Mouse (Mus musculus) retina, embryonic 14.5 days (tissue): ENCODE data around the gene Chrm3.
A peak's percentile ranks its signal among the peaks of the same experiment; 100 is the strongest.
"Not testable (repeated sequence)": the region's sequence is repeated elsewhere in the genome, so short reads cannot be mapped to it uniquely, and the experiment has no call there.

Experiments used
- DNase-seq: peaks from one replicate; pipeline ENCODE4 v3.0.0-alpha.2; 2015; ENCODE audit warnings: low spot score

Gene Chrm3

DNA sequence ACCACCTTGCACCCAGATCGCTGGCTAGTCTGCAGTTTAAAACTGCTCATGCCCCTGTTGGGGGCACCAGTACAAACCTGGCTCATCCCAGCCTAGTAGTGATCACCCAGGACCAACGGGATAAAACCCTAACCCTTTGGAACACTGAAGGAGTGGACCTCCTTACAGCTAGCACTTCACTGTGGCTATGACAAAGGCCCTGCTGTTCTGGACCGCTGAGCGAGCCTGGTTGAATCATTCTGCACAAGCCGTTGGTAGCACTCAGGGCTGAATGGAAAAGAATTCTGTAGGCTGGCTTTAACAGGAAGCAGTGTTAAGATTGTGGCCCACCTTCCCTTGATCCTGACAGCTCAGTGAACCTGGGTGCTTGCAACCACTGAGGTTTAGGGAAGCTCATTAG lies 470.2 kb downstream of the Chrm3 start:
- no peak for DNase-seq

GRCm38 (mm10) chr13:9889954-9890353 lies 470.7 kb downstream of the Chrm3 start:
- DNase-seq, result no peak

GRCm38 (mm10) chr13:9888284-9888683 lies 472.4 kb downstream of the Chrm3 start:
- DNase-seq, result no peak

- DNase-seq, result no peak
Observed at GRCm38 (mm10) chr13:9887261-9887660, 473.4 kb downstream of the Chrm3 start.

DNA sequence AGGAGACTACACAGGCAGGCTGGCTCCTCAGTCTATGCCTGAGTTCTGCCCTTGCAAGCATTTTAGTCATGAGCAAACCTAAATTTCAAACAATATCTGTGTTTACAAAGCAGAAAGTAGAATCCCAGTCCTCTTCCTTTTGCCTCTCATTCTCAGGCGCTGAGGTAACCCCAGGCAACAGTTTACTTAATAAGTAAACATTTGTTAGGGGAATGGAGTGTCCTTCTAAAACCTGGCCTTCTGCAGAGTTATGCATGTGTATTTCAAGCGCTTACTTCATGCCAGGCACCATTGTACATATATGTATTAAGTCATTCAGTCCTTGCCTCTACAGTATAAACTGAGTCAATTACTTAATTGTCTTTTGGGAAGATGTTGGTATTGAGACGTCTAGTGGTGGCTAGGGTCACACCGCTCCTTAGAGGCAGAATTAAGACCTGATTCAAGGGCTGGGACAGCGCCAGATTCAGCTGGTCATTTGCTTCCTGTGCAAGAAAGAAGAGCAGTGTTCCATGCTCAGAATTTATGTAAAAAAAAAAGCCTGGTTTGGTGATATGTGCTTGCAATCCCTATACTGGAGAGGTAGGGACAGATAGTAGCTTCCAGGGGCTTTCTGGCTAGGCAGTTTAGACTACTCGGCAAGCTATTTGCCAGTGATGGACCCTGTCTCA lies 474.0 kb downstream of the Chrm3 start:
- DNase-seq, result no peak

GRCm38 (mm10) chr13:9882362-9883282 lies 478.0 kb downstream of the Chrm3 start:
- DNase-seq, result peak; percentile 91

GRCm38 (mm10) chr13:9881930-9882329 lies 478.7 kb downstream of the Chrm3 start:
- no peak for DNase-seq

DNA sequence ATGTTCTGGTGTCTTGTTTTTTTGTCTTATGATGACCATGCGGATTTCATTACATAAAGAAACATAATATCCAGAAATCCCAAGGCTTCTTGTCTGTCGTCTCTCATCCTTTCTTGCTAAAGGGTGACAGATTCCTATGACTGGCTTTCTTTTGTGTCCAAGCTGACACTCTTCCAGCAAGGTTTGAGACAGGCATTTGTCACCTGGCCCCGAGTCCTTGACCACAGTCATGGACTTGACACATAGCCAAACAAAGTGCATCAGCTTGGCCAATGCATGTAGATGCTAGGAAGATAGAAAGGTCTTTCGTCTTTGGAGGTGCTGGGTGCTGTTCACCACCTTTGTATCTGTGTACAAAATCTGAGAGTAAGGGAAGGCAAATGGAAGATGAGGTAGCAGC lies 480.2 kb downstream of the Chrm3 start:
- no peak for DNase-seq

DNA sequence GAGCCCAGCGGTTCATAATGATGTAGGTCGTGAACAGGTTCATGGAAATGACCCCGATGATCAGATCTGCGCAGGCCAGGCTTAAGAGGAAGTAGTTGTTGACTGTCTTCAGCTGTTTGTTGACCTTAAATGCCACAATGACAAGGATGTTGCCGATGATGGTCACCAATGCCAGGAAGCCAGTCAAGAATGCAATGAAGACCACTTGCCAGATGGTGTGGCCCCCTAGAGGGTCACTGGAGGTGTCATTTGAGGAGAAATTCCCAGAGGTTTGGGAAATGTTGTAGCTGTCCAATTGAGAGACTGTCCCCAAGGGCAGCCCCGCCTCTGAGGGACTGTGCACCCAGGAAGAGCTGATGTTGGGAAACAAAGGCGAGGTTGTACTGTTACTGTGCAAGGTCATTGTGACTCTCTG lies 482.0 kb downstream of the Chrm3 start:
- DNase-seq, result no peak

DNA sequence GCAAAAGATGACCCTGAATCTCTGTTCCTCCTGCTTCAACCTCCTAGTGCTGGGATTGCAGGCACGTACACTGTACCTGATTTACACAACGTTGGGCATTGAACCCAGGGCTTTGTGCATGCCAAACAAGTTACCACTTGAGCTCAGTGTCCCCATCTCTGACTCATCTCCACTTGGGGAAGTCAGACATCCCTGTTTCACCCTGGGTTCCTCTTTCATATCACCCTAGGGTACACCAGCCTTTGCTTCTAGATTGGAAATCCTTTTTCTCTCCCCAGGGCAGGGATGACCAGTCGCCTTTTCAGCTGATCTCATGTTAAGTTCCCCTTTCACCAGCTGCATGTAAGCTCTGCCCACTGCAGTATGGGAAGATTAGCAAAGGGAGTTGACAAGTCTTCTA lies 487.3 kb downstream of the Chrm3 start:
- DNase-seq, result no peak

GRCm38 (mm10) chr13:9866161-9866560 lies 494.5 kb downstream of the Chrm3 start:
- DNase-seq, result no peak

- no peak for DNase-seq
Observed at GRCm38 (mm10) chr13:9847515-9847914, 513.1 kb downstream of the Chrm3 start.

DNA sequence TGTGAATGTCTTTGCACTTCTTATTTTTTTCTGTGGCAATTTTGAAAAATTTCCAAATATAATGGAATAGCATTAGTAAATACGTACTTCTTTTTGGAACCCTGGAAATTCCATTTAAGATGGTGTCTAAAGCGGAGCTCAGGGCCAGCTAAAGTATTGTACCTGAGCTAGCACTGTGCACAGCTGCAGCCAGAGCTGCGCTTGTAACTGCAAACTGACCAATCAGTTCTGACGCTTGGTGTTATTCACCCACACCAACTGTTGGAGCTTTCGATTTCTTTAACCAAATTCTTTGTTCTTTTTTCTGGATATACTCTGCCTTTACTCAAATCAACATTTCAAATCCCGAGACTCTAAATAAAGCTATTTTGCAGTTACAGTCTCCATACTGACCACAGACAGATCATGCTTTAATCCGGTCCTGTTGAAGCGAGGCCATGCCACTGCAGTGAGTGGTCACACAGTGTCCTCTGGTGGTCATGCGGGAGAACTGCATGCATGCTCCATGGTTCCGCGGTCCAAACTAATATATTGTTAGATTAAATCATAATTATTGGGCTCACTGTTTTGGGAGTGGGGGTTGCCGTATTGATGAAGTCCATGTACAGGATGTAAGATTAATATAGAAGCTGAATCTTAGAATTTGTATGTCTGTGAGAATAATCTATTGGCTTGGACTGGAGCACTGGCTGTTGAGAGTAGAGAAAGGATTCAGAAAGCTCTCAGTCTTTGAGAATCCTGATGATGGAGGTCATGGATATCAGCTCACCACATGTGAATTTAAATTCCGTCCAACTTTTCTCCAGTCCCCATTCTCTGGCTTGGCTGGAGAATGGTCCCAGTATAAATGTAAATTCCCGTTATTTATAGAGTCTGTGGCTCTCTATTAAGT lies 513.9 kb downstream of the Chrm3 start:
- peak; percentile 86 for DNase-seq

DNA sequence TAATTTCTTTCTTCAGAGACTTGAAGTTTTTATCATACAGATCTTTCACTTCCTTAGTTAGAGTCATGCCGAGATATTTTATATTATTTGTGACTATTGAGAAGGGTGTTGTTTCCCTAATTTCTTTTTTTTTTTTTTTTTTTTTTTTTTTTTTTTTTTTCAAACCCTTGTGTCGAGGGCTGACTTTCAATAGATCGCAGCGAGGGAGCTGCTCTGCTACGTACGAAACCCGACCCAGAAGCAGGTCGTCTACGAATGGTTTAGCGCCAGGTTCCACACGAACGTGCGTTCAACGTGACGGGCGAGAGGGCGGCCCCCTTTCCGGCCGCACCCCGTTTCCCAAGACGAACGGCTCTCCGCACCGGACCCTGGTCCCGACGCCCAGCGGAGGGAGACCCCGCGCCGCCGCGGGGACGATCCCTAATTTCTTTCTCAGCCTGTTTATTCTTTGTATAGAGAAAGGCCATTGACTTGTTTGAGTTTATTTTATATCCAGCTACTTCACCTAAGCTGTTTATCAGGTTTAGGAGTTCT lies 526.4 kb downstream of the Chrm3 start:
- DNase-seq, result not testable (repeated sequence)

DNA sequence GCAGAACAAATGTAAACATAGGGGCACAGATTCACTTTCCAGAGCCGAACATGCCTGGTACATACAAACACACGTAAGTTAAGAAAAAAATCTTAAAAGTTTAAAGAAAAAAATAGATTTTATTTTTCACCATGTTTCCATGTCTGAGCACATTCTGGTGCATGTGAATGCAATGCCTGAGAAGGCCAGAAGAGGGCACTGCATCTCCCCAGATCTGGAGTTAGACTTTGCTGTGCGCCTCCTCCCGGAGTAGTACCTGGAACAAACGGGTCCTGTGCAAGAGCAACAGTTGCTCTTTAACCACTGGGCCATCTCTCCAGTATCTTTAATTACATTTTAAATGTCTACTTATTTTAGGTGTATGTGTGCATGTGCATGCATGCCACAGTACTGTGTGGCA lies 534.4 kb downstream of the Chrm3 start:
- DNase-seq, result peak; percentile 26
